Mouse (Mus musculus) olfactory bulb, adult 2 months (tissue): ENCODE data around the gene Hist1h2ad.

Experiments
- CTCF ChIP-seq: fragments of 200-500 bp; IDR thresholded peaks from 2 replicates; pipeline ENCODE4 v1.5.1; 2012; ENCODE audit warnings: low read depth, mild to moderate bottlenecking, low read length, moderate library complexity; ENCODE audit not compliant: insufficient read depth
- POLR2A ChIP-seq: fragments of 200-500 bp; IDR thresholded peaks from 2 replicates; pipeline ENCODE4 v1.6.1; 2012; ENCODE audit warnings: mild to moderate bottlenecking, low read depth, low read length, moderate library complexity; ENCODE audit not compliant: insufficient read depth

DNA sequence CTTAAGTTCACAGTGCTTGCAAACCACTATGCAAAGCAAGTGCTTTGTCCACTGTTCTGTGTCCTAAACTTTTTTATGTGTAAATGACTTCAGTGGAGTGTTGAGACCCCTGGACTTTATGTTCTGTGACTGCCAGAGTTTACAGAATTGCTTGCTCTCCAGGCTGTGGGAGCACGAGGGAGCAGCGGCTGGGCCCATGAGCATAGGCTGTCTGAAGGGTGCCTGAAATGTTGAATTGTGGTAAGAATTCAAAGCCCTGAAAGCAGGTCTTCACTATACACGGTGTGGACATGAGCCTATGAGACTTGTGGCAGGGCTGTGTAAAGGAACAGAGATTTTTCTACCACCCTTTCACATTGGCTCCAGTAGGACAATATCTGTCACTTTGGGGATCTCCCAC is 37.5 kb downstream of the Hist1h2ad start:
- TF ChIP-seq CTCF: no peak
- no peak for TF ChIP-seq POLR2A
